Mouse (Mus musculus) kidney, postnatal 0 days (tissue): ENCODE results near the gene Lpcat3. TPM values are rescaled to one million over a fixed set of nuclear protein-coding genes. Genes with fewer than 3 reads are reported as not detected.

ENCODE experiments used
- ATAC-seq: fragments of 200-750 bp; cut with Nextera tagmentation; replicated peaks from 2 replicates; pipeline ENCODE4 v1.8.0; 2017; ENCODE audit warnings: low read depth, moderate number of reproducible peaks, moderate TSS enrichment, moderate library complexity; ENCODE audit not compliant: low FRiP score
- DNase-seq: peaks from one replicate; pipeline ENCODE4 v3.0.0-alpha.2; 2016; ENCODE audit warnings: low spot score
- H3K27ac ChIP-seq: fragments of 300-500 bp; sonication (generic); 2 replicates; pipeline ENCODE4 v1.5.1; 2014; ENCODE audit warnings: mild to moderate bottlenecking
- H3K27me3 ChIP-seq: fragments of 300-500 bp; sonication (generic); 2 replicates; pipeline ENCODE4 v1.6.1; 2014; ENCODE audit warnings: low read length, mixed read lengths; ENCODE audit not compliant: insufficient read depth
- H3K36me3 ChIP-seq: fragments of 300-500 bp; sonication (generic); 2 replicates; pipeline ENCODE4 v1.6.1; 2014; ENCODE audit warnings: low read length, mixed read lengths; ENCODE audit not compliant: insufficient read depth
- H3K4me1 ChIP-seq: fragments of 300-500 bp; sonication (generic); replicated peaks from 2 replicates; pipeline ENCODE4 v1.6.1; 2014; ENCODE audit warnings: antibody characterized with exemption, low read length, mixed read lengths; ENCODE audit not compliant: insufficient read depth
- H3K4me2 ChIP-seq: fragments of 300-500 bp; sonication (generic); 2 replicates; pipeline ENCODE4 v1.6.1; 2014; ENCODE audit warnings: mild to moderate bottlenecking, low read length, moderate library complexity, mixed read lengths
- H3K4me3 ChIP-seq: fragments of 300-500 bp; sonication (generic); replicated peaks from 2 replicates; pipeline ENCODE4 v1.5.1; 2014; ENCODE audit warnings: low read depth, low read length
- H3K9ac ChIP-seq: fragments of 300-500 bp; sonication (generic); 2 replicates; pipeline ENCODE4 v1.6.1; 2014; ENCODE audit warnings: low read depth, low read length
- H3K9me3 ChIP-seq: fragments of 300-500 bp; sonication (generic); replicated peaks from 2 replicates; pipeline ENCODE4 v1.6.1; 2016; ENCODE audit warnings: low read length, inconsistent platforms, mixed read lengths
- CTCF ChIP-seq: IDR thresholded peaks from 2 replicates; pipeline ENCODE4 v1.5.1; 2016; ENCODE audit warnings: antibody characterized with exemption, low read depth, mild to moderate bottlenecking, moderate library complexity
- WGBS: fragments of 180-500 bp; shearing (Covaris S2); extraction: QIAGEN DNeasy Blood & Tissue Kit; methylation state at CpG from one replicate; pipeline ENCODE4 v1.1.7; 2014; 5-methylcytosine and 5-hydroxymethylcytosine counted together
- polyA plus RNA-seq: library from polyadenylated mRNA; unstranded; fragments of >200 nt; fragmentation: Nextera tagmentation; extraction: Ambion mirVana; gene quantifications from 2 replicates; pipeline ENCODE4 v1.2.1, GENCODE M21; 2015

Gene Lpcat3
- polyA plus RNA-seq, 1 experiment from 2014 or later: 90.6 TPM

DNA sequence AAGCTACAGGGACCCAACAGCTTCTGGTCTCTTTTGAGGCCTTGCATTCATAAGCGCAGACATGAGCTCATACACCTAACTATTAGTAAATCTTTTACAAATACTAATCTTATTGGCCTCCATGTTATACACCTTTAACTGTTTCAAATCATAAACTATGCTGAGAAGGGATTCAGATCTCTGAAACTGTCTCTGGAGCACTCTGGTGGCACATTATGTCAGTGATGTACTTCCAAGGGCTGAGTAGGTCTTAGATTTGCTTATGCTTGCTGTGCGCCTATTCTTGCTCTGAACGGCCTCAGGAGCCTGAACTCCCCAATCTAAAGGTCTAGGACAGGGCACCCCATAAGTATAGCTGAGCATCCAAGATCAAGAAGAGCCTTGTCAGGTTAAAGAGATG lies 79.0 kb downstream of the Lpcat3 start:
- DNase-seq (no peak), ATAC-seq (no peak)
- Histone ChIP-seq H3K4me2 (peak overlapping the region; percentile 86), H3K9ac (peak overlapping the region; percentile 79; the same call in 1 of the 2 replicates), H3K27me3 (no peaks in the 10 kb centered on the region), H3K4me1 (peaks cover 27% of the 10 kb centered on the region), H3K27ac (peak overlapping the region; percentile 98), H3K9me3 (no peaks in the 10 kb centered on the region), H3K36me3 (peaks cover 17% of the 10 kb centered on the region; the same call in 1 of the 2 replicates), H3K4me3 (no peak overlapping the region)
- no peak for TF ChIP-seq CTCF
- 64% methylated on average over 3 of the region's 3 CpGs for WGBS

DNA sequence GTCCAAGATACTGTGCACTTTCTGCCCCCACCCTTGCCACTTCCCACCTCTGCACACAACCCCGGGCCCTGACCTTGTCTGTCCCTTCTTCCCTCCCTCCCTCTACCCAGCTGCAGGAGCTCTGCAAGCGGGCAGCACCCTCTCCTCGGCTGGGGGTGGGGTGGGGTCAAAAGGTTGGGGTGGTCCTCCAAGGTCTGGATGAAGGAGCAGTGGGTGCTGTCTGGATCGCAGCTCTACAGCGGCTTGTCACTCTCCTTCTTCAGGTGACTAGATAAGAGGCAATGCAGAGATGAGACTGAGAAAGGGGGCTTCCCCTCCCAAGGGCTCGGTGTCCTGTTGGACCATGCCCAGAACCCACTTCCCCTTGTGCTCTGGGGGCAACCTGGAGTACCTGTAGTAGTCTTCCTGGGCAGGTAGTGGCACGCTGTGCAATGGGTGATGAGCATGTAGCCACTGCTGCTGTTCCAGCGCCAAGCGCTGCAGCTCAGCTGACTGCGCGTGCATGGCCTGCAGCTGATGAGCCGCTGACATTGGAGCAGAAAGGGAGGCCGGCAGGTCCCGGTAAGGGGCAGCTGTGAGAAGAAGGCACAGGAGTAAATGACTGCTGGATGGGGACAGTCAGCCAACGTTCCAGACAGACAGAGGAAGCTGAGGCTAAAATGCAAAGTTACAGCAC lies 80.2 kb downstream of the Lpcat3 start:
- DNase-seq (no peak), ATAC-seq (no peak)
- Histone ChIP-seq H3K4me2 (no peak overlapping the region), H3K27ac (no peak overlapping the region), H3K27me3 (no peaks in the 10 kb centered on the region), H3K9ac (no peak overlapping the region), H3K4me1 (peaks cover 27% of the 10 kb centered on the region), H3K4me3 (no peak overlapping the region), H3K9me3 (no peaks in the 10 kb centered on the region), H3K36me3 (peaks cover 28% of the 10 kb centered on the region; the same call in 1 of the 2 replicates)
- WGBS: 90% methylated on average over 15 of the region's 15 CpGs
- no peak for TF ChIP-seq CTCF

DNA sequence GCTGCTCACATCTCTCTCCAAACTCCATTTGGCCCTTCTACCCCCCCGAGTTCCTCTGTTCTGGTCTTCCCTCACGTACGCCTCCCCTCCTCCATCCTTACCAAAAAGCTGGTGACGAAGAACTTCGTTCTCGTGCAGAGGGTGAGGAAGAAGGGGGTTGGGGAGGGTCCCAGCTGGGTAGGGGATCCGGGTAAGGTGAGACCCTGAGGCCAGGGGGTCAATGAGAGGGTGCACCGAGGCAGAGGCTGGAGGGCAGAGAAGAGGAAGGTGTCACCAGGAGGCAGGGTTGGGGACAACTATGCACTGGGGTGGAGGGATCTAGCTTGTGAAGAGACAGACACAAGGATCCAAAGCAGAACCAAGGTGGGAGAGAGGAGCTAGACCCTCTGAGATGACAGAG lies 80.8 kb downstream of the Lpcat3 start:
- WGBS: 79% methylated on average over 8 of the region's 8 CpGs
- Histone ChIP-seq H3K27me3 (no peaks in the 10 kb centered on the region), H3K4me1 (peaks cover 27% of the 10 kb centered on the region), H3K36me3 (peaks cover 34% of the 10 kb centered on the region), H3K9ac (no peak overlapping the region), H3K9me3 (no peaks in the 10 kb centered on the region), H3K4me2 (no peak overlapping the region), H3K4me3 (no peak overlapping the region), H3K27ac (no peak overlapping the region)
- DNase-seq (no peak), ATAC-seq (no peak)
- TF ChIP-seq CTCF: no peak

DNA sequence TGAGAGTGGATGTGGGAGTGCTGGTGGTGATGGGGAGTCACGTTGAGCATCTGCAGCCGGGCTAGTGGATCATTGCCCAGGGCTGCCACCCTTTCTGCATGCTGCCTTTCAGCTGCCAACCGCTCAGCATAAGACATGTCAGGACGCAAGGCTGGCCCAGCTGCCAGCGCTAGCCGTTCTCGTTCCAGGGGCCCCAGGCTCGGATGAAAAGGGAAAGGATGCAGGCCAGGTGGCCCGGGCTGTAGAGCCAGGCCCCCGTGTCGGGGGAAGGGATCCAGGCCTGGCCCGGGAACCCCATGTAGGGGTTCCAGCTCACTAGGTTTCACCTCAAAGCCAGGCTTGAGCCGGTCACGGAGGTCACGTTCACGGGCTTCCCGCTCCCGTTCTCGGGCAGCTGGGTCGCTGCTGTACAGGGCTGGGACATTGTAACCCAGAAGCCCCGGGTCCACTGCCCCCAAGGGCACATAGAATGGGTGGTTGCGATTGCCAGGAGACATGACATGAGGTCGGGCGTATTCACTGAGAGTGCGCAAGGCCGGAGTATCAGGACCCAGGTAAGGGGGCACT lies 82.0 kb downstream of the Lpcat3 start:
- peak overlapping the region; percentile 99 for H3K4me2 ChIP-seq
- H3K4me3 ChIP-seq: peak overlapping the region; percentile 52
- no peaks in the 10 kb centered on the region for H3K27me3 ChIP-seq
- peak overlapping the region; percentile 86 for H3K9ac ChIP-seq
- ATAC-seq: peak; percentile 1
- H3K36me3 ChIP-seq: peaks cover 42% of the 10 kb centered on the region
- no peaks in the 10 kb centered on the region for H3K9me3 ChIP-seq
- H3K27ac ChIP-seq: peak overlapping the region; percentile 93
- peaks cover 18% of the 10 kb centered on the region for H3K4me1 ChIP-seq
- no peak for DNase-seq
- 48% methylated on average over 26 of the region's 26 CpGs for WGBS
- TF ChIP-seq CTCF: no peak

DNA sequence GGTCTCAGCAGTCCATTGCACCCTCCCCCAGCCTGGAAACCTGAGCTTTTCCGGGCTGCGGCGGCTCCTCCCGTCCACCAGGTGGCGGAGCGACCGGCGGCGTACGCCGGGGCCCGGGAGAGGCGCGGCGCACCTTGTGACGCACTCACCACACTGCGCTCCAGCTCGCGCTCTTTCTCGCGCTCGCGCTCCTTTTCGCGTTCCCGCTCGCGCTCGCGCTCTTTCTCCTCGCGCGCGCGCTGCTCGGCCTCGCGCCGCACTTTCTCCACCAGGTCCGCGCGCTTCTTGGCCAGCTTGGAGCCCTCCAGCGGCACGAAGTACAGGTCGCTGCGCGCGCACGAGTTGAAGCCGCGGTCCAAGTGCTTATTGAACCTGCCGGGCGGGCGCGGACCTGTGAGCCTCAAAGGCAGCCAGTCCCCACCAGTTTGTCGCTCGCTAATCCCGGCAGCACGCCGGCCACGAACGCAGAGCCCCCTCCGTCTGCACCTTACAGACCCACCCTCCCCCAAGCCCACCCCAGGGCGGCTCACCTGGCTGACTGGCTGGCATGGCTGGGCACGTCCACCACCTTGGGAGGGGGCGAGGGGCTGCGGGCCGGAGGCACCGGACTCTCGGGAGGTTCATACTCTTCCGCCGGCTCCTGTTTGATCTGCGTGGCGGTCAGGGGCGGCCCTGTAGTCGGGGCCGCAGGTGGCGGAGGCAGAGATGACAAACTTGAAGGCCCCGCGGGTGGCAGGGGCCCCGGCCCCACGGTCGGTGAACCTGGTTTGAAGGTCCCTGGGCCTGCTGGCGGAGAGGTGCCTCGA lies 82.9 kb downstream of the Lpcat3 start:
- DNase-seq (peak; percentile 96), ATAC-seq (peak; percentile 84)
- under 1% methylated on average over 85 of the region's 85 CpGs for WGBS
- H3K27me3 ChIP-seq: no peaks in the 10 kb centered on the region
- peak overlapping the region; percentile 99 for H3K4me2 ChIP-seq
- peak overlapping the region; percentile 93 for H3K27ac ChIP-seq
- peak overlapping the region; percentile 52 for H3K4me3 ChIP-seq
- H3K4me1 ChIP-seq: peaks cover 18% of the 10 kb centered on the region
- peak; percentile 94 for TF ChIP-seq CTCF
- H3K36me3 ChIP-seq: peaks cover 42% of the 10 kb centered on the region
- peak overlapping the region; percentile 86 for H3K9ac ChIP-seq
- no peaks in the 10 kb centered on the region for H3K9me3 ChIP-seq

DNA sequence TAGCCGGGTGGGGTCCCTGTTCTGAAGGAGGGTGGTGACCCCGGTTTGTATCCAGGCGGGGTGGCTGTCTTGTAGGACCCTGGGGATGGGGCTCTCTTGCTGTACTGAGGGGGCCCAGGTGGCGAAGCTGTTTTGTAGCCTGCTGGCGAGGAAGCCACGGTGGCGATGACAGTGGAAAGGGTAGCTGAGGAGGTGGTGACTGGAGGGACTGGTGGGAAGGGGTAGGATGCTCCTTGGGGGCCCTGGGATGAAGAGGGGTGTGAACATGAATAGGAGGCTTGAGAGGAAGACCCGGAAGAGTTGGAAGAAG lies 83.4 kb downstream of the Lpcat3 start:
- ATAC-seq: no peak; the same call in 1 of the 2 replicates
- no peak for TF ChIP-seq CTCF
- Histone ChIP-seq H3K4me2 (peak overlapping the region; percentile 99), H3K27ac (peak overlapping the region; percentile 93), H3K9ac (peak overlapping the region; percentile 86), H3K36me3 (peaks cover 42% of the 10 kb centered on the region), H3K9me3 (no peaks in the 10 kb centered on the region), H3K4me3 (peak overlapping the region; percentile 52), H3K27me3 (no peaks in the 10 kb centered on the region), H3K4me1 (peaks cover 18% of the 10 kb centered on the region)
- no peak for DNase-seq
- 21% methylated on average over 8 of the region's 8 CpGs for WGBS
